Mouse (Mus musculus) kidney, embryonic 15.5 days (tissue): ENCODE measurements at regions not wholly inside any gene's neighbourhood (a gene's known extent, or its start where the extent isn't known, plus 50 kb on each side); places are given as distances from the start of the nearest gene placed in this dataset.

ENCODE experiments used
- ATAC-seq: fragments of 200-750 bp; cut with Nextera tagmentation; replicated peaks from 2 replicates; pipeline ENCODE4 v1.8.0; 2017; ENCODE audit warnings: moderate TSS enrichment; ENCODE audit not compliant: low FRiP score
- H3K27ac ChIP-seq: fragments of 300-500 bp; sonication (generic); 2 replicates; pipeline ENCODE4 v1.5.1; 2015; ENCODE audit warnings: mild to moderate bottlenecking, inconsistent platforms
- H3K27me3 ChIP-seq: fragments of 300-500 bp; sonication (generic); 2 replicates; pipeline ENCODE4 v1.6.1; 2015; ENCODE audit warnings: inconsistent platforms
- H3K36me3 ChIP-seq: fragments of 300-500 bp; sonication (generic); 2 replicates; pipeline ENCODE4 v1.6.1; 2015; ENCODE audit warnings: inconsistent platforms
- H3K4me1 ChIP-seq: fragments of 300-500 bp; sonication (generic); 2 replicates; pipeline ENCODE4 v1.6.1; 2015; ENCODE audit warnings: inconsistent platforms
- H3K4me2 ChIP-seq: fragments of 300-500 bp; sonication (generic); 2 replicates; pipeline ENCODE4 v1.6.1; 2015; ENCODE audit warnings: moderate library complexity, mild to moderate bottlenecking, inconsistent platforms
- H3K4me3 ChIP-seq: fragments of 300-500 bp; sonication (generic); replicated peaks from 2 replicates; pipeline ENCODE4 v1.5.1; 2015; ENCODE audit warnings: mild to moderate bottlenecking, inconsistent platforms
- H3K9ac ChIP-seq: fragments of 300-500 bp; sonication (generic); 2 replicates; pipeline ENCODE4 v1.6.1; 2015; ENCODE audit warnings: mild to moderate bottlenecking, inconsistent platforms
- H3K9me3 ChIP-seq: fragments of 300-500 bp; sonication (generic); replicated peaks from 2 replicates; pipeline ENCODE4 v1.6.1; 2016; ENCODE audit warnings: inconsistent platforms
- WGBS: fragments of 180-500 bp; shearing (Covaris S2); methylation state at CpG from one replicate; pipeline ENCODE4 v1.1.7; 2015; ENCODE audit warnings: mixed read lengths; 5-methylcytosine and 5-hydroxymethylcytosine counted together

- no peak for ATAC-seq
- Histone ChIP-seq H3K4me3 (no peak overlapping the region), H3K4me1 (no peaks in the 10 kb centered on the region), H3K36me3 (no peaks in the 10 kb centered on the region), H3K27ac (no peak overlapping the region), H3K9ac (no peak overlapping the region), H3K9me3 (no peaks in the 10 kb centered on the region), H3K4me2 (no peak overlapping the region), H3K27me3 (no peaks in the 10 kb centered on the region)
- 89% methylated on average over 11 of the region's 11 CpGs for WGBS
Measured at GRCm38 (mm10) chr13:80611937-80612336, 271.2 kb upstream of the Arrdc3 start.

- Histone ChIP-seq H3K27me3 (no peaks in the 10 kb centered on the region), H3K36me3 (no peaks in the 10 kb centered on the region), H3K4me2 (no peak overlapping the region), H3K4me1 (no peaks in the 10 kb centered on the region), H3K9me3 (no peaks in the 10 kb centered on the region), H3K4me3 (no peak overlapping the region), H3K27ac (no peak overlapping the region), H3K9ac (no peak overlapping the region)
- no peak for ATAC-seq
- 81% methylated on average over 9 of the region's 9 CpGs for WGBS
Measured at GRCm38 (mm10) chr13:80613167-80613883, 269.9 kb upstream of the Arrdc3 start.

GRCm38 (mm10) chr13:80613884-80614247, 269.3 kb upstream of the Arrdc3 start:
- Histone ChIP-seq H3K27me3 (no peaks in the 10 kb centered on the region), H3K9ac (no peak overlapping the region), H3K4me1 (no peaks in the 10 kb centered on the region), H3K4me2 (no peak overlapping the region), H3K9me3 (no peaks in the 10 kb centered on the region), H3K36me3 (no peaks in the 10 kb centered on the region), H3K27ac (no peak overlapping the region), H3K4me3 (no peak overlapping the region)
- ATAC-seq = no peak
- WGBS = 46% methylated on average over 1 of the region's 1 CpGs

GRCm38 (mm10) chr13:80614971-80615370, 268.2 kb upstream of the Arrdc3 start:
- Histone ChIP-seq H3K4me3 (no peak overlapping the region), H3K9ac (no peak overlapping the region), H3K27me3 (no peaks in the 10 kb centered on the region), H3K36me3 (no peaks in the 10 kb centered on the region), H3K4me1 (no peaks in the 10 kb centered on the region), H3K27ac (no peak overlapping the region), H3K4me2 (no peak overlapping the region), H3K9me3 (no peaks in the 10 kb centered on the region)
- 78% methylated on average over 5 of the region's 5 CpGs for WGBS
- no peak for ATAC-seq

GRCm38 (mm10) chr13:80623005-80623404, 260.2 kb upstream of the Arrdc3 start:
- ATAC-seq = no peak
- Histone ChIP-seq H3K4me2 (no peak overlapping the region), H3K4me1 (no peaks in the 10 kb centered on the region), H3K4me3 (no peak overlapping the region), H3K27ac (no peak overlapping the region), H3K9ac (no peak overlapping the region), H3K27me3 (no peaks in the 10 kb centered on the region), H3K36me3 (no peaks in the 10 kb centered on the region), H3K9me3 (no peaks in the 10 kb centered on the region)
- 63% methylated on average over 2 of the region's 2 CpGs for WGBS

- no peaks in the 10 kb centered on the region for H3K27me3 ChIP-seq
Measured at GRCm38 (mm10) chr13:80641334-80641733, 241.8 kb upstream of the Arrdc3 start.

GRCm38 (mm10) chr13:80647578-80647977, 235.6 kb upstream of the Arrdc3 start:
- Histone ChIP-seq H3K9ac (no peak overlapping the region), H3K4me2 (no peak overlapping the region), H3K4me1 (no peaks in the 10 kb centered on the region), H3K9me3 (no peaks in the 10 kb centered on the region), H3K27ac (no peak overlapping the region), H3K4me3 (no peak overlapping the region), H3K27me3 (no peaks in the 10 kb centered on the region), H3K36me3 (no peaks in the 10 kb centered on the region)
- 41% methylated on average over 4 of the region's 4 CpGs for WGBS
- ATAC-seq = no peak

More at GRCm38 (mm10) chr13:80641334-80641733, 241.8 kb upstream of the Arrdc3 start:
- H3K27ac ChIP-seq = no peak overlapping the region
- ATAC-seq = no peak
- H3K9ac ChIP-seq = no peak overlapping the region
- H3K36me3 ChIP-seq = no peaks in the 10 kb centered on the region
- no peaks in the 10 kb centered on the region for H3K9me3 ChIP-seq
- no peaks in the 10 kb centered on the region for H3K4me1 ChIP-seq
- no peak overlapping the region for H3K4me3 ChIP-seq
- 74% methylated on average over 2 of the region's 2 CpGs for WGBS
- no peak overlapping the region for H3K4me2 ChIP-seq

- WGBS = 49% methylated on average over 8 of the region's 8 CpGs
- ATAC-seq = no peak
Measured at GRCm38 (mm10) chr13:80652967-80653539, 230.1 kb upstream of the Arrdc3 start.

GRCm38 (mm10) chr13:80666186-80666713, 216.9 kb upstream of the Arrdc3 start:
- Histone ChIP-seq H3K27ac (no peak overlapping the region), H3K27me3 (no peaks in the 10 kb centered on the region), H3K9ac (no peak overlapping the region), H3K4me1 (no peaks in the 10 kb centered on the region), H3K4me3 (no peak overlapping the region), H3K9me3 (no peaks in the 10 kb centered on the region), H3K36me3 (no peaks in the 10 kb centered on the region), H3K4me2 (no peak overlapping the region)
- WGBS = 39% methylated on average over 3 of the region's 3 CpGs
- peak; percentile 33; the same call in 1 of the 2 replicates for ATAC-seq

More at GRCm38 (mm10) chr13:80652967-80653539, 230.1 kb upstream of the Arrdc3 start:
- no peak overlapping the region for H3K4me3 ChIP-seq
- H3K9me3 ChIP-seq = no peaks in the 10 kb centered on the region
- no peaks in the 10 kb centered on the region for H3K4me1 ChIP-seq
- H3K9ac ChIP-seq = no peak overlapping the region
- no peak overlapping the region for H3K27ac ChIP-seq
- no peaks in the 10 kb centered on the region for H3K27me3 ChIP-seq
- H3K36me3 ChIP-seq = no peaks in the 10 kb centered on the region
- H3K4me2 ChIP-seq = no peak overlapping the region

- H3K27ac ChIP-seq = no peak overlapping the region
- H3K27me3 ChIP-seq = no peaks in the 10 kb centered on the region
- no peak overlapping the region for H3K9ac ChIP-seq
- H3K4me2 ChIP-seq = no peak overlapping the region
- no peak for ATAC-seq
- no peaks in the 10 kb centered on the region for H3K4me1 ChIP-seq
- H3K9me3 ChIP-seq = no peaks in the 10 kb centered on the region
- H3K36me3 ChIP-seq = no peaks in the 10 kb centered on the region
- H3K4me3 ChIP-seq = no peak overlapping the region
Measured at GRCm38 (mm10) chr13:80689871-80690270, 193.3 kb upstream of the Arrdc3 start.

- peak overlapping the region; percentile 63; the same call in 1 of the 2 replicates for H3K27ac ChIP-seq
- H3K9me3 ChIP-seq = no peaks in the 10 kb centered on the region
- H3K4me3 ChIP-seq = no peak overlapping the region
- H3K4me2 ChIP-seq = no peak overlapping the region
- H3K36me3 ChIP-seq = no peaks in the 10 kb centered on the region
- H3K27me3 ChIP-seq = no peaks in the 10 kb centered on the region
- no peaks in the 10 kb centered on the region for H3K4me1 ChIP-seq
- no peak overlapping the region for H3K9ac ChIP-seq
- WGBS = 25% methylated on average over 4 of the region's 4 CpGs
- peak; percentile 83 for ATAC-seq
Measured at GRCm38 (mm10) chr13:80690654-80691386, 192.4 kb upstream of the Arrdc3 start.

- H3K9ac ChIP-seq = no peak overlapping the region
- no peak overlapping the region for H3K4me3 ChIP-seq
- 0 out of 2 replicates have a peak overlapping the region, but pooled peaks have one; percentile 9 for H3K27ac ChIP-seq
- H3K36me3 ChIP-seq = no peaks in the 10 kb centered on the region
- H3K27me3 ChIP-seq = no peaks in the 10 kb centered on the region
- peak; percentile 94 for ATAC-seq
- no peak overlapping the region for H3K4me2 ChIP-seq
- H3K9me3 ChIP-seq = no peaks in the 10 kb centered on the region
- no peaks in the 10 kb centered on the region for H3K4me1 ChIP-seq
- 27% methylated on average over 1 of the region's 1 CpGs for WGBS
Measured at GRCm38 (mm10) chr13:80695549-80696150, 187.5 kb upstream of the Arrdc3 start.
